Mouse (Mus musculus) cerebellum, postnatal 4 days (tissue): ENCODE results near the gene Ibtk.
"Not testable (repeated sequence)": the region's sequence is repeated elsewhere in the genome, so short reads cannot be mapped to it uniquely, and the experiment has no call there.

Experiments
- DNase-seq, 2 experiments: peaks; one replicate each; pipeline ENCODE4 v3.0.0; 2022; ENCODE audit warnings: low spot score in 2 of 2, mixed read lengths in 1 of 2

Gene Ibtk

GRCm38 (mm10) chr9:85749142-85749921, at the start of gene Ibtk:
Gene Ibtk, minus strand, starts transcription at chr9:85749334.
- peak; percentile 99 for DNase-seq

- not testable (repeated sequence) for DNase-seq
These were observed 42.4 kb upstream of the Ibtk start for GRCm38 (mm10) chr9:85791521-85791920.

GRCm38 (mm10) chr9:85780249-85780648, 31.1 kb upstream of the Ibtk start:
- no peak for DNase-seq

GRCm38 (mm10) chr9:85779458-85779857, 30.3 kb upstream of the Ibtk start:
- no peak for DNase-seq

- DNase-seq: no peak
These were observed 28.4 kb upstream of the Ibtk start for GRCm38 (mm10) chr9:85777544-85777943.

GRCm38 (mm10) chr9:85772280-85772679, 23.1 kb upstream of the Ibtk start:
- no peak for DNase-seq

- DNase-seq: no peak
These were observed 22.3 kb upstream of the Ibtk start for GRCm38 (mm10) chr9:85771454-85771853.

GRCm38 (mm10) chr9:85770369-85770768, 21.2 kb upstream of the Ibtk start:
- DNase-seq: no peak

- DNase-seq: no peak
These were observed 20.1 kb upstream of the Ibtk start for GRCm38 (mm10) chr9:85769057-85769789.

- no peak for DNase-seq
These were observed 18.1 kb upstream of the Ibtk start for GRCm38 (mm10) chr9:85767255-85767654.

GRCm38 (mm10) chr9:85762476-85762875, 13.3 kb upstream of the Ibtk start:
- DNase-seq: no peak

GRCm38 (mm10) chr9:85750797-85751196, 1.7 kb upstream of the Ibtk start:
- no peak for DNase-seq

GRCm38 (mm10) chr9:85749922-85750509, 882 bp upstream of the Ibtk start:
- DNase-seq: no peak

GRCm38 (mm10) chr9:85748204-85749141, 661 bp downstream of the Ibtk start:
- DNase-seq: peak; percentile 48 to 79

- no peak for DNase-seq
These were observed 3.6 kb downstream of the Ibtk start for GRCm38 (mm10) chr9:85745566-85745965.

- no peak for DNase-seq
These were observed 5.8 kb downstream of the Ibtk start for GRCm38 (mm10) chr9:85743358-85743757.

- DNase-seq: no peak
These were observed 7.0 kb downstream of the Ibtk start for GRCm38 (mm10) chr9:85742107-85742506.

GRCm38 (mm10) chr9:85739279-85739678, 9.9 kb downstream of the Ibtk start:
- DNase-seq: no peak

GRCm38 (mm10) chr9:85734821-85735220, 14.3 kb downstream of the Ibtk start:
- DNase-seq: no peak

- DNase-seq: no peak
These were observed 25.1 kb downstream of the Ibtk start for GRCm38 (mm10) chr9:85724078-85724477.

- no peak for DNase-seq
These were observed 31.8 kb downstream of the Ibtk start for GRCm38 (mm10) chr9:85717336-85717735.

- no peak for DNase-seq
These were observed 41.8 kb downstream of the Ibtk start for GRCm38 (mm10) chr9:85707302-85707701.
